Mouse (Mus musculus) heart, embryonic 13.5 days (tissue): ENCODE measurements around the gene Htr2c. TPM values are rescaled to one million over a fixed set of nuclear protein-coding genes. Genes with fewer than 3 reads are reported as not detected.
A peak's percentile ranks its signal among the peaks of the same experiment; 100 is the strongest.

Source experiments
- ATAC-seq: fragments of 200-750 bp; cut with Nextera tagmentation; 2 replicates; pipeline ENCODE4 v1.8.0; 2017; ENCODE audit warnings: moderate TSS enrichment; ENCODE audit not compliant: insufficient number of reproducible peaks, low FRiP score, low TSS enrichment; ENCODE audit errors: extremely low read depth
- H3K27ac ChIP-seq: fragments of 300-500 bp; sonication (generic); replicated peaks from 2 replicates; pipeline ENCODE4 v1.5.1; 2015; ENCODE audit warnings: moderate library complexity, mild to moderate bottlenecking, inconsistent platforms
- H3K27me3 ChIP-seq: fragments of 300-500 bp; sonication (generic); replicated peaks from 2 replicates; pipeline ENCODE4 v1.6.1; 2015; ENCODE audit warnings: mild to moderate bottlenecking, inconsistent platforms
- H3K36me3 ChIP-seq: fragments of 300-500 bp; sonication (generic); 2 replicates; pipeline ENCODE4 v1.6.1; 2015; ENCODE audit warnings: mild to moderate bottlenecking, inconsistent platforms
- H3K4me1 ChIP-seq: fragments of 300-500 bp; sonication (generic); 2 replicates; pipeline ENCODE4 v1.6.1; 2015; ENCODE audit warnings: inconsistent platforms
- H3K4me2 ChIP-seq: fragments of 300-500 bp; sonication (generic); 2 replicates; pipeline ENCODE4 v1.6.1; 2015; ENCODE audit warnings: inconsistent platforms, mild to moderate bottlenecking, moderate library complexity
- H3K4me3 ChIP-seq: fragments of 300-500 bp; sonication (generic); 2 replicates; pipeline ENCODE4 v1.5.1; 2015; ENCODE audit warnings: moderate library complexity, mild to moderate bottlenecking, inconsistent platforms
- H3K9ac ChIP-seq: fragments of 300-500 bp; sonication (generic); 2 replicates; pipeline ENCODE4 v1.6.1; 2015; ENCODE audit warnings: inconsistent platforms, mild to moderate bottlenecking, moderate library complexity
- H3K9me3 ChIP-seq: fragments of 300-500 bp; sonication (generic); 2 replicates; pipeline ENCODE4 v1.6.1; 2016; ENCODE audit warnings: inconsistent platforms
- WGBS: fragments of 180-500 bp; shearing (Covaris S2); methylation state at CpG from one replicate; pipeline ENCODE4 v1.1.7; 2015; ENCODE audit warnings: mixed read lengths; 5-methylcytosine and 5-hydroxymethylcytosine counted together
- polyA plus RNA-seq: library from polyadenylated mRNA; unstranded; fragments of >200 nt; fragmentation: Nextera tagmentation; extraction: Ambion mirVana; gene quantifications from 2 replicates; pipeline ENCODE4 v1.2.1, GENCODE M21; 2015

The Htr2c gene
- polyA plus RNA-seq, result not detected in 2 replicates

GRCm38 (mm10) chrX:146962258-146962913 lies at the start of gene Htr2c:
TSS of gene Htr2c (plus strand) at chrX:146962513.
- Histone ChIP-seq H3K9ac (no peak within 1 kb of the TSS), H3K4me1 (no peaks in the 10 kb centered on the region), H3K27me3 (peaks cover 45% of the 10 kb centered on the region), H3K36me3 (no peaks in the 10 kb centered on the region), H3K27ac (no peak within 1 kb of the TSS), H3K4me2 (peak within 1 kb of the TSS; percentile 70), H3K9me3 (no peaks in the 10 kb centered on the region), H3K4me3 (peak within 1 kb of the TSS; percentile 42)
- 13% methylated on average over 27 of the region's 27 CpGs for WGBS
- no peak for ATAC-seq

- Histone ChIP-seq H3K36me3 (no peaks in the 10 kb centered on the region), H3K4me2 (no peak overlapping the region), H3K4me1 (no peaks in the 10 kb centered on the region), H3K27me3 (no peaks in the 10 kb centered on the region), H3K27ac (no peak overlapping the region), H3K4me3 (no peak overlapping the region), H3K9me3 (no peaks in the 10 kb centered on the region), H3K9ac (no peak overlapping the region)
- ATAC-seq, result no peak
- WGBS, result 52% methylated on average over 1 of the region's 1 CpGs
Measured at GRCm38 (mm10) chrX:146928251-146928650, 34.1 kb upstream of the Htr2c start.

GRCm38 (mm10) chrX:146936332-146936731 lies 26.0 kb upstream of the Htr2c start:
- no peak overlapping the region for H3K9ac ChIP-seq
- H3K9me3 ChIP-seq, result no peaks in the 10 kb centered on the region
- no peaks in the 10 kb centered on the region for H3K27me3 ChIP-seq
- no peak overlapping the region for H3K4me3 ChIP-seq
- no peak overlapping the region for H3K27ac ChIP-seq
- H3K4me2 ChIP-seq, result no peak overlapping the region
- no peaks in the 10 kb centered on the region for H3K36me3 ChIP-seq
- ATAC-seq, result no peak
- no peaks in the 10 kb centered on the region for H3K4me1 ChIP-seq

- Histone ChIP-seq H3K9me3 (no peaks in the 10 kb centered on the region), H3K4me2 (no peak overlapping the region), H3K4me3 (no peak overlapping the region), H3K36me3 (no peaks in the 10 kb centered on the region), H3K9ac (no peak overlapping the region), H3K4me1 (no peaks in the 10 kb centered on the region), H3K27me3 (no peaks in the 10 kb centered on the region), H3K27ac (no peak overlapping the region)
- 44% methylated on average over 2 of the region's 2 CpGs for WGBS
- no peak for ATAC-seq
Measured at GRCm38 (mm10) chrX:146946216-146946886, 16.0 kb upstream of the Htr2c start.

GRCm38 (mm10) chrX:146946996-146947395 lies 15.3 kb upstream of the Htr2c start:
- no peaks in the 10 kb centered on the region for H3K36me3 ChIP-seq
- H3K4me2 ChIP-seq, result no peak overlapping the region
- no peak for ATAC-seq
- no peak overlapping the region for H3K9ac ChIP-seq
- H3K4me1 ChIP-seq, result no peaks in the 10 kb centered on the region
- H3K27ac ChIP-seq, result no peak overlapping the region
- no peaks in the 10 kb centered on the region for H3K9me3 ChIP-seq
- H3K4me3 ChIP-seq, result no peak overlapping the region
- H3K27me3 ChIP-seq, result no peaks in the 10 kb centered on the region

DNA sequence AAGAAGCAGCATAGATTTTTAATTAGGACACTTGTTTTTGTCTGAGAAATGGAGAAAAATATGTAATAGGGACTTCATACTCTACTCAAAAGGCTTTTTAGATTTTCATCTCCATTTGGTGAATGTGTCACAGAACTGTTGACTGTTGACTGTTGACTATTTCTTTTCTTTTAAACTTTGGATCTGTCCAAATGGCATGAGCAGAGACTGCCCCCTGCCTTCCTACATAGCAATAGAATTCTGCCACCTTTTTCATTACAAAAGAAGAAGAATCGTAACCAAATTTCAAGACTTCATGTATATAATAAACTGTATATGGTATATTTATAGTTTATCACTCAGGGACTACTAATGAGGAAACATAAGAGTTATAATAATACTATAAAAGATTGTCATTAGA lies 3.7 kb upstream of the Htr2c start:
- Histone ChIP-seq H3K36me3 (no peaks in the 10 kb centered on the region), H3K4me1 (no peaks in the 10 kb centered on the region), H3K27ac (no peak overlapping the region), H3K27me3 (peaks cover 39% of the 10 kb centered on the region), H3K9ac (no peak overlapping the region), H3K4me2 (no peak overlapping the region), H3K4me3 (no peak overlapping the region), H3K9me3 (no peaks in the 10 kb centered on the region)
- 71% methylated on average over 1 of the region's 1 CpGs for WGBS
- no peak for ATAC-seq

GRCm38 (mm10) chrX:146959960-146960359 lies 2.4 kb upstream of the Htr2c start:
- H3K36me3 ChIP-seq, result no peaks in the 10 kb centered on the region
- H3K9ac ChIP-seq, result no peak overlapping the region
- ATAC-seq, result no peak
- no peak overlapping the region for H3K4me3 ChIP-seq
- H3K4me2 ChIP-seq, result no peak overlapping the region
- WGBS, result 19% methylated on average over 10 of the region's 10 CpGs
- no peaks in the 10 kb centered on the region for H3K4me1 ChIP-seq
- no peaks in the 10 kb centered on the region for H3K9me3 ChIP-seq
- H3K27me3 ChIP-seq, result peaks cover 45% of the 10 kb centered on the region
- no peak overlapping the region for H3K27ac ChIP-seq

DNA sequence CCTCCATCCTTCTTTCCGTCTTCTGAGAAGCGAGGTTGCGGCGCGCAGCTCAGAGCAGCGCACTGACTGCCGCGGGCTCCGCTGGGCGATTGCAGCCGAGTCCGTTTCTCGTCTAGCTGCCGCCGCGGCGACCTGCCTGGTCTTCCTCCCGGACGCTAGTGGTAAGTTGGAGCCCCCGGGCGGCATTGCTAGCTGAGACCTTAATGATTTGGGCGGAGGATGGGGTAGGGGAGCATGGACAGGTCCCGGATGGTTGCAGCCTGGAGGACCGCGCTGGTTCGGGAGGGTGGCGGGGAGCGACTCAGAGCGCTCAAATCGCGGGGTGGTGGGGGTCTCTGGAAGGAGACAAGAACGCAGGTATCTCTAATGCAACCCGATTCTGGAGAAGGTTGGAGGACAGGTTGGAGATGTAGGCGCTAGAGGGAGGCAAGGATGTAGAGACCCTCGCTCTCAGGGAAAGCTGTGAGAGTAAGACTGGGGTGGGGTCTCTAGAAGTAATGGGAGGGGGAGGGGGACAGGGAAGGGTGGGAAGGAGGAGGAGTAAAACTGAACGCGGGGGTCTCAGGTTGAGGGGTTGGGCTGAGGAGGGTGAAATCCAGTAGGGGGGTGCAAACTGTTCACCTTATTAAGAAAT lies 718 bp downstream of the Htr2c start:
- Histone ChIP-seq H3K4me2 (peak overlapping the region; percentile 70), H3K27ac (no peak overlapping the region), H3K4me3 (peak overlapping the region; percentile 42), H3K36me3 (no peaks in the 10 kb centered on the region), H3K27me3 (peaks cover 45% of the 10 kb centered on the region), H3K4me1 (no peaks in the 10 kb centered on the region), H3K9me3 (no peaks in the 10 kb centered on the region), H3K9ac (no peak overlapping the region)
- ATAC-seq, result no peak
- 13% methylated on average over 35 of the region's 37 CpGs for WGBS

- H3K4me1 ChIP-seq, result no peaks in the 10 kb centered on the region
- no peak overlapping the region for H3K4me2 ChIP-seq
- no peak overlapping the region for H3K4me3 ChIP-seq
- no peak overlapping the region for H3K9ac ChIP-seq
- no peak overlapping the region for H3K27ac ChIP-seq
- no peaks in the 10 kb centered on the region for H3K27me3 ChIP-seq
- no peaks in the 10 kb centered on the region for H3K36me3 ChIP-seq
- no peak for ATAC-seq
- WGBS, result 57% methylated on average over 5 of the region's 5 CpGs
- H3K9me3 ChIP-seq, result no peaks in the 10 kb centered on the region
Measured at GRCm38 (mm10) chrX:146979931-146980330, 17.6 kb downstream of the Htr2c start.

DNA sequence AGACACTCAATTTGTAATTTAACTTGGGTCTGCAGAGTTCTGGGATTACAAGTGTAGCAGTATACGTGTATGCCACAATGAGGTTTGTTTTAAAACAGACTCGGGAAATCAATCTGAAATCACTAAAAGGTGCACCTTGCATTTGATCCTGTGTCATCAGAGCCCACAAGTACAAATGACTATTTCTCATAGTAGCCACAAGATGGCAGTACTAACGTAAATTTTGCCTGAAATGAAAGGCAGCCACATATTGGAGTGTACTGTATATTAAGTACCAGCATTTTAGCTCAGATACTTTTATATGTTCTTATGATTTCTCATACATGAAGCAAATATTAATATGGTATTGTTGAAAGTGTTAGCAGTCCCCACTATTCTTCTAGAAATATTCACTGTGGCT lies 93.4 kb downstream of the Htr2c start:
- Histone ChIP-seq H3K4me3 (no peak overlapping the region), H3K9me3 (no peaks in the 10 kb centered on the region), H3K4me1 (no peaks in the 10 kb centered on the region), H3K27me3 (no peaks in the 10 kb centered on the region), H3K9ac (no peak overlapping the region), H3K4me2 (no peak overlapping the region), H3K27ac (no peak overlapping the region), H3K36me3 (no peaks in the 10 kb centered on the region)
- WGBS, result 11% methylated on average over 3 of the region's 3 CpGs
- no peak for ATAC-seq

DNA sequence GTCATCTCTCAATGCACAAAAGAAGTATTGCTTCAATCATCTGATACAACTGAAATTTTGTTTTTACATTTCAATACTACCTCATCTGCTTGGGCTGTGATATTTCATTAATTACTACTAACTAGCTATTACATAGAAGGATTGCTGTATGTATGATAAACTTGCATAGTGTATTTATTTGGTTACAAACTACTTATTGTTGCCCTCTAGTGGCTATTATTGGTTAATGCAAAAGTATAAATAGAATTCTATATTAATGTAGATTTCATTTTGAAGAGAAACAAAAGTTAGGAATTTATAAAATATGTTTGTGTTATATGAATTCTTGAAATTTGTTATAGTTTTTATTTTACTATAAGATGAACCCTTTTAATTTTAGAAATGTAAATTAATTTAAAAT lies 109.3 kb downstream of the Htr2c start:
- H3K36me3 ChIP-seq, result no peaks in the 10 kb centered on the region

DNA sequence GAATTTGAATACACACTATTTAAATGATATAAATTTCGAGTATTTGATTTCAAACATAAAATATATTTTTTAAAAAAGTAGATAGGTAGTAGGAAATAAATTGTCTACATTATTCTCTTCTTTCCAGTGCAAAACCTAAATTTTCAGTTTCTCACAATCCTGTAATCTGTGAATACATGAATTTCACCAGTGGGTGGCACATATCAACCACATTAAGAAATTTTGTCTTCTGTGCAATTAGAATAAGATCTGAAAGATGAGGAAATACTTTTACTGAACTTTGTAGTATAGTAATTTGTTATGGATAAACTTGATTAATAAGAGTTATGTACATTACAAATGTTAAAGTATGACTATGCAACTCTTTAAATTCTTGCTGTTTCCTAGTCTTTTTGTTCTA lies 156.8 kb downstream of the Htr2c start:
- Histone ChIP-seq H3K27ac (no peak overlapping the region), H3K4me3 (no peak overlapping the region), H3K4me2 (no peak overlapping the region), H3K4me1 (no peaks in the 10 kb centered on the region), H3K27me3 (no peaks in the 10 kb centered on the region), H3K9ac (no peak overlapping the region), H3K36me3 (no peaks in the 10 kb centered on the region), H3K9me3 (no peaks in the 10 kb centered on the region)
- no peak for ATAC-seq
- WGBS, result 22% methylated on average over 1 of the region's 1 CpGs

More for the DNA sequence above, 109.3 kb downstream of the Htr2c start:
- no peaks in the 10 kb centered on the region for H3K4me1 ChIP-seq
- no peak overlapping the region for H3K9ac ChIP-seq
- no peak for ATAC-seq
- no peaks in the 10 kb centered on the region for H3K27me3 ChIP-seq
- H3K4me2 ChIP-seq, result no peak overlapping the region
- H3K9me3 ChIP-seq, result no peaks in the 10 kb centered on the region
- H3K27ac ChIP-seq, result no peak overlapping the region
- no peak overlapping the region for H3K4me3 ChIP-seq
